Mouse (Mus musculus) layer of hippocampus, adult 8-10 months (tissue): ENCODE measurements at regions not wholly inside any gene's neighbourhood (a gene's known extent, or its start where the extent isn't known, plus 50 kb on each side); places are given as distances from the start of the nearest gene placed in this dataset.
"Not testable (repeated sequence)": the region's sequence is repeated elsewhere in the genome, so short reads cannot be mapped to it uniquely, and the experiment has no call there.

Experiments used
- DNase-seq, 2 experiments: peaks; one replicate each; pipeline ENCODE4 v3.0.0; 2022; ENCODE audit warnings: low spot score in 2 of 2

DNA sequence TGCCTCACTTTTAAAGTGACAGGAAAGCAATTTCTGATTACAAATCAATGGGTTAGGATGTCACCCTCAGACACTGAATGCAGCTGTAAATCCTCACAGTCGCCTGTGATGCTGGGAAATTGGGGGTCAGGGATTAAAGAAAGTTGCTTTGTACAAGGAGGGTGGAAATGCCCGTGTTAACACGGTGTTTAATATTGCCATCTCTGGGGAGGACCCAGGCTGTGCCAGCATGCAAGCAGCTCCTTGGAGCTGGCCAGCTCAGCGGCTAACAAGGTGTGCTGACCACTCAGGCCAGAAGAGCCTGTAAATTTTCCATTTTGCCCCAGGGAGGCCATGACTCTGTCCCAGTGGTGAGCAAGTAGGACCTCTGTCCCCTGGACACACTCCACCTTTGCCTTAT, 522.5 kb upstream of the Sall1 start:
- no peak for DNase-seq

DNA sequence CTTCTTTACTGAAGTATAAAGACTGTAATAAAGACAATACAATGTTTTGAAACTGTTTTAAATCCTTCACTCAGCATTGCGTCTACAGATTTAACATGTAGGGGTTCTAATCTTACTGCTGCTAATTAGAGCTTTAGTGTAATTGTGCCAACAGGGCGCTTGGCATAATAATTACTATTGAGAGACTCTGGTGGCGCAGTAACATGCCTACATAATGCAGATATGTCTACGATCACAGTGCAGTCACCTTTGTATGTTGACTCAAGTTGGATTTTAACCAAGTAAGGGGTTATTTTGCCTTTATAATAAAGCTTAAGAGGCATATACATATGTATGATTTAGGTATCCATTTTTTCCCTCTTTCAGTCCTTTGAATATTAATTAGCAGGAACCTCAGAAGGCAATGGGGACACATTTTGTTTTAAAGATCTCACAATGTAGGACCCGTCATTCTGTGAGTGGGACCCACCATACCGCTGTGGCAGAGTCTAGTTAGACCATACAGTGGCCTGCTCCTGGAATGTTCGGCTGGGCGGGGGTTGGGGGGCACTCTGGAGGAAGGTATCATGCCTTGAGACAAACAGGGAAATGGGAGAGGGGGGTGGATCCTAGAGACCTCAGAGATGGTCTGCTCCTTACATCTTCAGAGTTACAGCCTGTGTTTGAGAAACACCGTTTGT, 521.3 kb upstream of the Sall1 start:
- DNase-seq = no peak

DNA sequence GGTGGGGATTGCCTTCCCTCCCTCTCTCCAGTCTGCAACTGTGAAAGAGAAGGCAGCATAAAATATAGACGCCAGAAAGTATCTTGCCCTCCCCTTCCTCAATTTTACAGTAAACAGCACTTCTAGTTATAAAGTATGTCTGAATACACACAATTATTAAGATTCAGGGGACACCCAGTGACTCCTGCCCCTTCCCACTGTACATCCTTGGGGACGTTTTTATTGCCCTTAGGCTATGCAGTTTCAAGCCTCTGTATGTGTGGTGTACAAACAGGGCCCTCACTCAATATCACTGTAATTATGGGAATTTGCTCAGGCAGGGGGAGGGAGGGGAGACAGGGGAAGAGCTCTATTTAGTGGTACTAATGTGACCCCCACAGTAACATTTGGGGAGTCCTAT, 519.6 kb upstream of the Sall1 start:
- DNase-seq = no peak

DNA sequence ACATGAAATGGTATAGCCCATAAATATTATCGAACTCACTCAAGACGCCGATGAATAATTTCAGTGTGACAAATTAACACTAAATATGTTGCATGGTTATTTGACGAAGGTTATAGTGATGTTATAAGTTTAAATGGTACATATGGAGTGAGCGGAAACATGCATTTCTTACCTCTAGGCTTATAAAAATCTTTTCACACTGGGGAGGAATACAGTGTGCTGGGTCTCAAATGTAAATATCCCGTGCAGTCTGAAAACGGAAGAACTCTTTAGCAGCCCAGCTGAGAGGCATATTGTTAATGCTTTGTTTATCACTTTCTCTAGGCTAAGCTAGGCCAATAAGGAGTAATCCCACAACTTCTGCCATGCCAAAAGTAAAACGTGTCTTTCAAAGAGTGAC, 518.6 kb upstream of the Sall1 start:
- DNase-seq = no peak

DNA sequence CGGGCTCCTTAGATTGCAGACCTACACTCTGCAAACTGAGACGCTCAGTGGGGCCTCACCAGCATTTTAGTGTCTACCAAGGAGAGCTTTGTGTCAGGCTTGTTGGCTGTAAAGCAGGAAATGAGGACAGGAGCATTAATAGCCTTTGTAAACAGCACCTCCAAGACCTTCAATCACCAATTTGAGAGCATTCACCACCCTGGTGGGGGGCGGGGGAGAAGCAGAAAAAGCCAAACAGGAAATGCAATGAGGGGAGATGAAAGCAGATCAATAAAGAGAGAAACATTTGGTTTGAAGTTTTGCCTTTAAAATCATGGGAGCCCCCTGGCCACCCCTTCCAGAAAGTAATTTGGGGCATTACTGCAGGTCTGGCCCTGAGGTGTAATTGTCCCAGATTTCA, 497.3 kb upstream of the Sall1 start:
- no peak for DNase-seq

DNA sequence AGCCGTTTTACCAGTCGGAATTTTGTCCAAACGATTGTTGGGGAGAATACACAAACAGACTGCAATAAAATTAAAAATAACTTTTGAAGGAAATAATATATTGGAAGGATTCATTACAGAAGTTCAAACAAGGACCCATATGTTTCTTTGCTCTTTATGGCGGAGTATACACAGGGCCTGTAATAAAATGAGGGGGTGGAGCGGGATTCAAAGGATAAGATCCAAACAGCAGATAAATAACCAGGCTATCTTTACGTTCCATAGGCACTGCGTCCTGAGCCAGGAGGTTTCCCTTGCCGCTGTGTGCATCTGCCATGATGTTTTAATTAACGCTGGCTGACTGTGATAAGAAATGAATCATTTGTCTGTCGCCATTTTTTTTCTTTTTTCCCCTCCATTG, 490.6 kb upstream of the Sall1 start:
- no peak for DNase-seq

DNA sequence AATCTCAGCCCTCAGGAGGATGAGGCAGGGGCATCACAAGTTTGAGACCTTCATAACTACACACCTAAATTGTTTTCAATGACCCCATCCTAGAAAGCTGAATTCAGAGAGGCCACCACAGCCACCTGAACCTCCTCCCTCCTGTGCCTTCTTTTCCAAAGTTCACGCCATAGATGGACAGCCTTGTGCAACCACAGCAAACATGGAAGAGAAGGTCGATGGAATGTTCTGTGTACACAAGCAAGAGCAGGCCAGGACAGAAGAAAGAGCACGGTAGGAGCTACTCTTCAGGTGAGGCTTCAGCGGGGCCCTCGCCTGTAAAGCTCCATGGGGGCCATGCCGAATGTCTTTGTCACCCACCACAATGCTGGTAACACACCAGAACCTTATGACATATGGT, 481.1 kb upstream of the Sall1 start:
- DNase-seq = no peak

DNA sequence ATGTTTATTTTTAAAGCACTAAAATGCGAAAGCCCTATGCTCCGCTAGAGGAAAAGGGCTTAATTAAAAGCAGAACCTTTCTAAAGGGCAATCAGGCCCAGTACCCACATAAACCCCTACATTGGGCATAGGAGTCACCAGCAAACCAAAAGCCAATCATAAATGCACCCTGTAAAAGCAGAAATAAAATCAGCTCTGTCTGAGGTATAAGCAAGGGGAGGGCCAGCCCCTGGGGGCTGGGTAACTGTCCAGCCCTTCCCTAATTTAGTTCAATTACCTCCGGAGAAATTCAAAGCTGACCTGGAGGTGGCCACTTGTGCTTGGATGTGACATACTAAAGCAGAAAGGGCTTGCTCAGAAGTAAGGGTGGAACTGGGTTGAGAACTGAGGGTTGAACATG, 479.4 kb upstream of the Sall1 start:
- no peak for DNase-seq

DNA sequence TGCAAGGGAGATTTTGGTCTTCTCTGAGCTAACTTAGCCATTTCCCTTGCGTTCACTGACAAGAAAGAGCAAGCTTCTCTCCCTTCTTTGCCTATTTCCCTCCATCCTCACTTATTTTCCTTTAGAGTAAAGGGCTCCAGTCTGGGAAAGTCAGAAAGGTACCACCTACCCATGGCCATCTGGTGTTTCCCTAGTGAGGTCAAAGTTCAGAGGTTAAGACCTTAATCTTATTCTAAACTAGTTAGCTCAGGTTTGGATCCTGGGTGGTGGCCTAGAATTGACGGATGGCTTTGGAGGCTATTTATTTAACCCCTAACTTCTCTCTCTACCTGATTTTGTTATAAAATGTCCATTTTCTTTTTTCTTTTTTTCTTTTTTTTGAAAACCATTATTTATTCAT, 472.6 kb upstream of the Sall1 start:
- DNase-seq = no peak

DNA sequence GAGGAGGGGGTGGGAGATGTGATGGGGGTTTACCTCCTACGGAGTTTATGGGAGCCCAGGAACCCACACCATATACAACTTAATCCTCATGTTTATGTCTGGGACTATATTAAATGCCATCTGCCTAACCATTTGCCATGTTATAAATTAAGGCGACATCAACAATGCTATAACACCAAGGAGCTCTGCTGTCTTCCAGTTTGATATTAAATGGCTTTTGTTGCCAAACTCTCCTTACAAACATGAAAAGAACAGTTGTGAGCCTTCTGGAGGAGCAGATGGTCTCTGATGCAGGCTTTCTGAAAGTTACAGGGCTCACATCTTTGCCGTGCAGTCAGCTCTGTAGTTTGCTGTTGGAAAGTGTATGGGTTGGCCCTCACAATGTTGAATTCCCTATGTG, 470.3 kb upstream of the Sall1 start:
- DNase-seq = peak; percentile 39 to 70

DNA sequence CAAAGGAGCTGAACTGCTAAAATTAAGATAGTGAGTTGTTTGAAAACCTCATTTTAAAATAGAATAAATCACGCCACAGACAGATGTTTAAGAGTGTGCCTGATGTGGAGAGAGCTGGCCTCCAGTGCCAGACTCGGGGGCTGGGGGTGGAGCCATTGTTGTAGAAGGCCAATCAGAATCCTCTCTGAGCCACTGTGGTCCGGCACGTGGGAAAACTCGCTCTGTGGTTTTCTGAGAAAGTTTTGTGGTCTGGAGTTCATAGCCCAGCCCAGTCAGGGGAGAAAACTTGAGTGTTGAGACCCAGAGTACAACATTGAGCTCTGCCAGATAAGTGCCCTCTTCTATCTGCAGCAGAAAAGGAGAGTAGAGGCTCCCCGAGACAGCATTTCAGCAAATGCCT, 463.7 kb upstream of the Sall1 start:
- no peak for DNase-seq

DNA sequence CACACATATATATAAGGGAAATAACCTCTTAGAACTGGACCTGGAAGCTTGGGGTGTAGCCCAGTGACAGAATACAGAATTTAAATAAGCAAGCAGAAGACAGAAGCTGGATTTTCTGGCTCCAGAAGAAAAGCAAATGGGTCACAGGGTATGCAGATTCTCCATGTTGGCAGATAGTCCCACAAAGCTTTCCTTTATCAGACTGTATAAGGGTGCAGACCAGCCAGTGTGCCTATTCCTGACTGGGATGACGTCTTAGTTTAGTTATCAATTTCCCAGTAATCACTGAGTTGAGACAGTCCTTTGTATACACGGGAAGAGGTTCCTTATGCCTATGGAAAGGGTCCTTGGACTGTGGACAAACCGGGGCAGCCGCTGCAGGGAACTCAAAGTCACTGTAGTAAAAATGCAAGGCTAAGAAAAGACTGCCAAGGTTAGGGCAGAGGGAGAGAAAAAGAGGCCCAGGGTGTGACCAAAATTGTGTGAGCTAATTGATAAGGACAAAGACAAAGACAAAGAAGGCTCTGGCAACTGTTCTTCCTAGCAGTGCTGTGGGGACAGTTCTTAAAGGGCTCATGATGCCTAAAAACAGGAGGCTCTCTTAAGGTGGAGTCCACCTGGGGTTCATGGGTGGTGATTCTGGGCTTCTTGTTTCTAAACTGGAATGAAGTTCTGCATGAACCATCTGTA, 459.7 kb upstream of the Sall1 start:
- DNase-seq = no peak

DNA sequence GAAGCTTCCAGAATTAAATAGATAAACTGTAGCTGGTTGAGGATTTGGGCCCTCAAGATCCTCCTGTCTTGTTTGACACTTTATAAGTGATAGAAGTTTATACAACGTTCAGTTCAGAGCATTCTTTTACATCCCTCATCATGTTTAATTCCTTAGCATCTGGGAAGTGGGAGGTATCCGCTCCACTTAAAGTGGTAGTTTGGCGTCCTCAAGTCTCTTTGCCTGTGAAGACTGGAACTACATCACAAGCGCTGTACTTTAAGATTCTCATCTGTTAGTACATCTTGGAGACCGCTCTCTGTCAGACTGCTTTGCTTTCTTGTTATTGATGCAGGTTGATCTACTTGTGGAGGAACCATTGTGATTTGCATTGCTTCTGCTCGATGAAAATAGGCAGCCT, 459.1 kb upstream of the Sall1 start:
- no peak for DNase-seq

DNA sequence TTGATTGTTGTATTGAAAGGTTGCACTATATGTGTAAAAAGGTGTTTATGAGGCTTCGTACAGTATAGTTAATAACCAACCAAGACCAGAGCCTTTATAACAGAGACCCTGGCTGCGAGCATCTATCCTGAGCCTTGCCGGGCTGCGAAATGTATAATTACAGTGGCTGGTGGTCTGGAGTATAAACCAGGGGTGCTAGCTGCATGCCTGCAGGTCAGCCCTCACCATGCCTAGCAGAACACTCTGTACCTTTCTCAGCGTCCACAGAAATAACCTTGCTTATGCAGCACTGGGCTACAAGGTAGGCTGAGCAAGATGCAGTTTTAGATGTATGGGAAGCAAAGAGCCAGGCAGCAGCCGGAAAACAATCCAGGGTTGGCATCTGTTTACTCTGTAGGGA, 457.8 kb upstream of the Sall1 start:
- DNase-seq = no peak

DNA sequence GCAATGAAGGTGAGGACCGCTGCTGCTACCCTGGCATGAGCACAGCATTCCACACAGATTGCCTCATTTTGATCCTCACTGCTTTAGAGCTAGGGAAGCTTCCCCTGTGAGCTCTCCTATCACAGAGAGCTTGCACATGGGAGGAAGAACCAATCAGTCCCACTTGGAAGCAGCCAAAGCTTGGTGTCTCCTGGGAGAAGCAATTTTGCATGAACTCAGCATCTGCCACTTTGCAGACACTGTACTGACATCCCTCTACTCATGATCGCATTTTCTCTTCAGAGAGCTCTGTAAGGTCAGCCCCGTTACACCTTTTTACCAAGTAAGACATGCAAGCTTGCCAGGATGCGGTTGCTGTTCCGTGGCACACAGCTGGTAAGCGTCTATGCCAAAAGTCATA, 455.9 kb upstream of the Sall1 start:
- DNase-seq = no peak

DNA sequence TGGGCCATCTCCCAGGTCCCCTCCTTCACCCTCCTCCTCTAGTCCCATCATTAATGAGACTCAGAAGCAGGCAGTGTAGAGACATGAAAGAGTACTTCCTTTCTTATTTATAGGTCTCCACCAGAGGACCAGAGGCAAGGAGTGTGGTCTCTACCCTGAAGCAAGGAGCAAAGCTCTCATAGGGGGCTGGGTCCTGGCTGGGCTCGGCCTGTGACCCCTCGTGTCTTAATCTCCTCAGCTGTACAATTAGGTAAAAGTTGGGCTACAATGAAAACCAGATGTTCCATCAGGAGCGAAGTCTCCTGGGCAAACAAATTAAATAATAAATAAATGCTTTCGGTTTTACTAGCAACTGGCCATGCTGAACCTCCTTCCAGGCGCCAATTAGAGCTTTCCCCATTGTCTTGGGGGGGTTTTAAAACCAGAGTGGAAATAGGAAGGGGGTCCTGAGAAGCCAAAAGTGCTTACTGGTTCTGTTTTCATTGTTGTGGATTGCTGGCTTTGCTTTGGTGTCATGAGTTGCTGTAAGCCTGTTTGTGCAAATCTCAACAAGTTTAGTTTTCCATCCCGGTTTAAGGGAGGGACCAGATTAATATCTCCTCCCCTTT, 454.2 kb upstream of the Sall1 start:
- DNase-seq = no peak

DNA sequence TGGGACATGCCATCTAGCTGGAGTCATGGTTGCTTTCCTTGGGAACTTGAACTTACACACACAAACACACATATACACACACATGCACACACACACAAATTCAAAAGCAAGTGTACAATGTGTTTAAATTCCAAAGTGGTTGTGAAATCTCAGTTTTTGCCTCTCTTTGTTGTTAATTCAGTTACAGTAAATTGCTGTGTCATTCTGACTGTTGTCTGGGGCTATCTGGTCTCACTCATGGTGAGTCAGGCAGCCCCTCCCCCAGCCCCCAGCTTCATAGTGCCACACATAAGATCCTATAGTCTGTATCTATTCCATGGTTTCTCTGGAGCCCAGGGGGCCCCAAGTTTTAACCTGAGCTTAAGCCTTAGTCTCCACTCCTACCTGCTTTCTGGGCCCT, 448.4 kb upstream of the Sall1 start:
- DNase-seq = no peak

DNA sequence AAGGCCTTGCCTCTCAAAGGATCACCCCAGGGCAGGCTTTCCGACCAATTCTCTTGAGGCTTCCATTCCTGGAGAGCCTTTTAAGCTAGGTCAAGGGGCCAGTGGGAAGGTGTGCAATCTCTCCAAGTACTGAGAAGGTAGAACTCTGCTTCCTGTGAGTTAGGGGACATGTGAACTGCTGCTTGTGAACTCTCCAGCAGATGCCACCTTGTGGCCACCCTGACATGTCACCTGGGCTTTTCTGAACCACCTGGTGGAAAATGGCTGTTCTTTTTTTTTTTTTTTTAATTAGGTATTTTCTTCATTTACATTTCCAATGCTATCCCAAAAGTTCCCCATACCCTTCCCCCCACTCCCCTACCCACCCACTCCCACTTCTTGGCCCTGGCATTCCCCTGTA, 438.5 kb upstream of the Sall1 start:
- DNase-seq = not testable (repeated sequence)

DNA sequence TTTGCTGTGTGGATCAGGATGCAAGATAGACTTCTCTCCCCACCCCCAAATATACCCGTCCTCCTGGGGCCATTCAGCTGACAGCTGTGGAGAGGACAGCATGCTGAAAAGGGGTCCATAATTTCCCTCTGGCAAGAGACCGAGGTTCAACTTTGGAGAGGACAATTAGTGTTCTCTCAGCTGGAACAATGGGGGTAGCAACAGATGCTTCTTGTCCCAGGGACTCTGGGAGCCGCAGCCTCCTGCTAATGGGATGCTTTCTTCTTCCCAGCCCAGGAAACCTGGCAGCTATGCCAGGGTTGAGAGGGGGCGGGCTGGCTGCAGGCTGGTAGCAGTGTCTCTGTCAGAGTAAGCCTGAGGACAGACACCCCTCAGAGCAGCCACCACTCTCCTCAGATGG, 433.0 kb upstream of the Sall1 start:
- DNase-seq = peak in 1 of 2 experiments; percentile 5

DNA sequence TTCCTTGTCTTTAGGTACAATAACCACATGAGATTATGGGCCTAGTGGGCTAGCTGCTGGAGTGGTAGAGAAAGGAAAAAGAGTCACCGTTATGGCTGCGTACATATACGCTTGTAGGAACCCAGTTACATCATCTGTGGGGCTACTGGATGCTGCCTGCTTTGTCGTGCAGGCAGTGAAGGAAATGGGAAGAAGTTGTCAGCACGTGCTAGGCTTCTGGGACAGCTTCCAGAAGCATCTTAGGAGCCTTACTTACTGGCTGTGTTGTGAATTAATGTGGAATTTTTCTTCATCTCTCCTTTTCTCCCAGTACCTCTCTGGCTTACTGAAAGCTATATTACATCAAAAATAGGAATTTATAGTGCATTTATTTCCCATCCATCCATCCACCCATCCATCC, 427.2 kb upstream of the Sall1 start:
- no peak for DNase-seq

DNA sequence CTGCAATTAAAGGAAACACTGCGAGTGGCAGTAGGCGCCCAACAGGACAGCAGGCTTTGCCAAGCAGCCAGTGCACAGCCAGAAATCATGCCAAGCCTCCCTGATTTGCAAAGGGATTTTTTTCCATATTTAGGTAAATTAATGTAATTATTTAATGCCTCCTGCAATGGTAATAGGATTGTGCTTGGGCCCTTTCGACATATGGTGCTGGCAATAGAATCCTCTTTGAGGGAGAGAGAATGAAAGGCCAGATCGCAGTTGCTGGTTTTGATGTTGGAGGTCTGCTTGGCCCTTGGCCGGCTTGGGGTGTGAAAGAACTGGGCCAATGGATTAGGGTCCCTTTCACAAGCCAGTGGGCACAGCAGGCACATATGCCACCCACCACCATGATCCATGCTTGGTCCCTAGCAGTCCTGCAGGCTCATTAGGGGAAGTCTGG, 424.8 kb upstream of the Sall1 start:
- no peak for DNase-seq

DNA sequence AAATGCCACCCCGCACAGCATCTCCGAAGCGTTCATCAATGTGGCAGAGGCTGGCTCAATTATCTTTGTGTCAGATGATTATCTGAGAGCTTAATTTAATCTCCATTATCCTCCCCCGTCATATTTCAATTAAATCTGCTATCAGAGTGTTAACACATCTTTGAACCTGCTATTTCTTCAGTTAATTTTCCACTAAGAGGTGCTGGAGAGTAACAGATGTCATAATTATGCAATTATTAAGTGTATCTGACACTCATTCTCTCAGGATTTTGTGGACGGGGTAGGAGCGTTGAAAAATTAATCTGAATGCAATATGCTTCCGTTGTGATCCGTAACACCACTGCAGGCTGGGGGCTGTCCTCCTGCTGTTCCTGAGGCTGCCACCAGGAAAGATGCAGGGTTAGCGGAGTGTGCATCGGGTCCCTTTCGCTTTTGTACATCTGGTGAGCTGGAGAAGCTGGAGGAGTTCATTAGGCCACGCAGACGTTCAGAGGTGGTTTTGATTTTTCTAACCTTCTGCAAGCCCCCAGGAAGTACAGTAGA, 421.3 kb upstream of the Sall1 start:
- no peak for DNase-seq

DNA sequence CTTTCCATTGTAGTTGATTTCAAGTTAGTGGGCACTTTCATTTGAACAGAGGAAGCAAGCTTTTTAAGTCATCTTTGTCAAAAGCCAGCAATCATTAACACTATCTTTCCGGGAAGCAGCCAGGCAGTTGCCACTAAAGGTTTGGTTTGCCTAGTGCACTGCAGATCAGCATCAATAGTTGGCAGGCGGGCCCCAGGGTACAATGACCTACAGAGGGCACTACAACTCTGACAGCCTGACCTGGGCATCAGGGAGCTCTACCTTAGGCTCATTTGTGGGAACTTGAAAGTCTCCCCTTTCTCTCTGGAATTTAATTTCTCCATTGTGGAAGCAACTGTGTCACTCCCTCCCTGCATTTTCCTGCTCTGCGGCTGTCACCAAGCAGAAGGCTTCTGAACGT, 412.6 kb upstream of the Sall1 start:
- no peak for DNase-seq
